Mouse (Mus musculus) cerebellum, adult 2 months (tissue): ENCODE data around the gene Tns1.

Experiments used
- CTCF ChIP-seq: fragments of 200-500 bp; IDR thresholded peaks from 2 replicates; pipeline ENCODE4 v1.5.1; 2011; ENCODE audit warnings: low read depth, mild to moderate bottlenecking, control low read depth, low read length, moderate library complexity, borderline replicate concordance; ENCODE audit not compliant: insufficient read depth
- POLR2A ChIP-seq: fragments of 200-500 bp; IDR thresholded peaks from 2 replicates; pipeline ENCODE4 v1.6.1; 2011; ENCODE audit warnings: low read length, control low read depth, borderline replicate concordance; ENCODE audit not compliant: insufficient read depth

GRCm38 (mm10) chr1:73996209-73996608 lies 128.0 kb downstream of the Tns1 start:
- TF ChIP-seq POLR2A (no peak), CTCF (peak; percentile 76)
